Mouse (Mus musculus) CH12F3 (cell line): ENCODE data around the gene Acot6.

Source experiments
- in situ Hi-C: fragments of 300-500 bp; cut with MboI; formaldehyde crosslinking; loops from 2 replicates; pipeline ENCODE4 v1.14.3; 2020; ENCODE audit warnings: low sequenced_read_pairs

Acot6 gene

DNA sequence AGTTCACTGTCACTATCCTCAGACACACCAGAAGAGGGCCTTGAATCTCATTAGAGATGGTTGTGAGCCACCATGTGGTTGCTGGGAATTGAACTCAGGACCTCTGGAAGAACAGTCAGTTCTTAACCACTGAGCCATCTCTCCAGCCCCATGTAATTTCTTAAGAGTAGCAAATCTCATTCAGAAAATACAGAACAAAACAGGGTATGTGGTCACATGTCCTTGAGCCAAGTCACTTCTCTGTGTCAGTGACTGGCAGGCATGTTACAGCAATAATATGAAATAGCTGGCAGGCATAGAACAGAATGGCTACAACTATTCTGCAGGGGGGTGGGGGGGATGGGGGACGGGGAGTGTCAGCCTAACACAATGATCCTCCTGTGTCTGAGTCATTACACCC is 383 bp upstream of the Acot6 start:
- in situ Hi-C loops = no loop called here

GRCm38 (mm10) chr12:84101493-84101845 is 1.0 kb downstream of the Acot6 start:
- in situ Hi-C loops = no loop called here

DNA sequence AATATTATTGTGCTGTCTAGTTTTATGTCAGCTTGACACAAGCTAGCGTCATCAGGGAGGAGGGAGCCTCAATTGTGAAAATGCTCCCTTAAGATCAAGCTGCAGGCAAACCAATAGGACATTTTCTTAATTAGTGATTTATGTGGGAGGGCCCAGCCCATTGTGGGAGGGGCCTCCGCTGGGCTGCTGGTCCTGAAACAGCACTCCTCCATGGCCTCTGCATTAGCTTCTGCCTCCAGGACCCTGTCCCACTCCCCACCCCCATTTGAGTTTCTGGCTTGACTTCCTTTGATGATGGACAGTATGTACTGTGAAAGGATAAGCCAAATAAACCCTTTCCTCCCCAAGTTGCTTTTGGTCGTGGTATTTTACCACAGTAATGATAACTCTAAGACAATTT is 6.6 kb downstream of the Acot6 start:
- in situ Hi-C loops = no loop called here

DNA sequence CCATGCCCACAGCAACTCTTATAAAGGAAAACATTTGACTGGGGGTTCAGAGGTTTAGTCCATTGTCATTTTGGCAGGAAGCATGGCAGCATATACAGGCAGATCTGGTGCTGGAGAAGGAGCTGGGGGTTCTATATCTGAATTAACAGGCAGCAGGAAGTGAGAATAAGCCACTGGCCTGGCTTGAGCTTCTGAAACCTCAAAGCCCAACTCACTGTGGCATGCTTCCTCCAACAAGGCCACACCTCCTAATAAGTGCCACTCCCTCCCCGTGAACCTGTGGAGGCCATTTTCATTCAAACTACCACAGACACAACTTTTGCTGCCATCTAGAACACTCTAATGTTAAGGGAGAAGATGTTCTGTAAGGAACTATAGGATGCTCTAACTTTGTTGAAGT is 7.2 kb downstream of the Acot6 start:
- in situ Hi-C loops = no loop called here

DNA sequence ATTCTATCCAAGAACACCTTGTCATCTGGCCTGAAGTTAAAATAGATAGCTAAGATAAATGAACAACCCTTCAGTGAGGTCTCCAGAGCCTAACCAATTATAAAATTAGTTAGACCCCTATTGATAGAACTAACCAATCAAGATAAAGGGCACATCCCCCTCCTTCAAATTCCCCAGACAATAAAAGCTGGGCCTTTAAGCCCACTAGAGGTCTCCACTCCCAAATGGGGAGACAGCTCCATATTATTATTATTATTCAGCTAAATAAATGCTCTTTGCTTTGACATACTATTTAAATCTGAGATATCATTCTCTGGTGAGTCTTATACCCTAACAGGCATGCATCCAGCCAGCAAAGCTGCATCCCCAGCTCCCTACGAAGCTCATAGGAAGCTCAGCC is 9.5 kb downstream of the Acot6 start:
- in situ Hi-C loops = no loop called here

GRCm38 (mm10) chr12:84110814-84111213 is 10.4 kb downstream of the Acot6 start:
- in situ Hi-C loops = no loop called here

- in situ Hi-C loops = no loop called here
Measured at GRCm38 (mm10) chr12:84113676-84114075, 13.2 kb downstream of the Acot6 start.

- in situ Hi-C loops = no loop called here
Measured at GRCm38 (mm10) chr12:84114153-84114994, 13.9 kb downstream of the Acot6 start, which contains the start of gene Dnal1. TSS of gene Dnal1 (plus strand) at chr12:84114366.

GRCm38 (mm10) chr12:84119584-84119983 is 19.1 kb downstream of the Acot6 start:
- in situ Hi-C loops = no loop called here

DNA sequence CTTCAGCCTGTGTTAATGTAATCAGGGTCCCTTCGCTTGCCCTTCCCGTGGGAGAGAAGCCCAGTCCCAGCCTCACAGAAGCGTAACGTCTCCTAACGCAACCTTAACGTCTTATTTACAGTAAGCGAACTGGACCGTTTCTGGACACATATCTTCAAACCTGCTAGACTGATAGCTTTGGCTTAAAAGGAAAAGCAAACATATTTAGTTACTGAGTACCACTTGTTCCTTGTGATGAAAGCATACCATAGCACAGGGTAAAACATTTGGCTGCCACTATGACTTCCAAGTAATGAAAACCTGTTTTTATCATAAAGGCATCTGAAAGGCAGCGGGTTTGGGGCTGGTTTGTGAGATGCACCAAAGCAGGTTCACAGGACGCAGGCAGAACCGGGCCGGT is 25.4 kb downstream of the Acot6 start:
- in situ Hi-C loops = no loop called here

DNA sequence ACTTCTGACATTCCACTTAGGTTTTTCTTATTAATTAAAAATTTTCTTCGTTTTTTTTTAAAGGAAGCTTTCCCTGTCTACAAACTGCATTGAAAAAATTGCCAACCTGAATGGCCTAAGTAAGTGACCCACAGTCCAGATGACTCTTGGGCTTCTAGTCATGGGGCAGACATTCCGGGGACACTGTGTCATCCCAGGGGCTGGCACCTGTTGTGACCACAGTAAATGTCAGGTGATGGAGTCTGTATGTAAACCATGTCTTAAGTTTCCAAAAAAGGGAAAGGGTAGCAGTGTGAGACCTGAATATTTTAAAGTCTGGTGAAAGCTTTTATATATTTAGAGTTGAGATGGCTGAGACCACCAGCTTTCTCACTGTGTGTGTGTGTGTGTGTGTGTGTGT is 26.4 kb downstream of the Acot6 start:
- in situ Hi-C loops = no loop called here

DNA sequence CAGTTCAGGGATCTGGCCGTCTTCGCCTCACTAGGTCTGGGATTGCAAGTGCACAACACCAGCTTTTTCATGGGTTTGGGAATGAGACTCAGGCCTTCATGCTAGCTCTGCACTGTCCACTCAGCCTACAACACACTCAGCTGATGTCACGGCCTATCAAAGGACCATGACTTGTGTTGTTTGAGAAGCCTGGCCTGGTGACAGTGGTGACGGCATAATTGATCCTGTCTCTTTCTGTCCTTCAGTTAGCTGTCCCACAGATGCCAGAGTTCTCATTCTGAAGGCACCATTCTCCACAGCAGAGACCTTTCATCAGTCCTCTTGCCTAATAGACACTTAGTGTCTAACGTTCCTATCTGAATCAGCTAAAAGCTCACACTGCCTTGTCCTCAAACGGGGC is 28.1 kb downstream of the Acot6 start:
- in situ Hi-C loops = no loop called here

DNA sequence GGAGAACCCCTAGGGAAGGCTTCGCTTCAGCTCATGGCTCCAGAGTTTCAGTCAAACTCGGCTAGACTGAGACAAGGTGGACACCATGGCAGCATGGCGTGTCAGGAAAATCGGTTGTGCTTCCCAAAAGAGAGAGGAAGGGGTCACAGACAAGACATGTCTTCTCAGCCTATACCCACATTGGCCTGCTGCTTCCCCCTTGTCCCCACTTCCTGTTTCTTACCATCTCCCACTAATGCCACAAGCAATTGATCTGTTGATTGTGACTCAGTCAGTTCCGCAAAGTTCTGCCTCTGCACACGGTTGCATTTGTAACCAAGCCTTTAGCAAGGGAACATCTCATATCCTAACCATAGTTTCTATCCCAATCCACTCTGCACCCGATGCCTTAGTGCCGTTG is 29.5 kb downstream of the Acot6 start:
- in situ Hi-C loops = no loop called here

DNA sequence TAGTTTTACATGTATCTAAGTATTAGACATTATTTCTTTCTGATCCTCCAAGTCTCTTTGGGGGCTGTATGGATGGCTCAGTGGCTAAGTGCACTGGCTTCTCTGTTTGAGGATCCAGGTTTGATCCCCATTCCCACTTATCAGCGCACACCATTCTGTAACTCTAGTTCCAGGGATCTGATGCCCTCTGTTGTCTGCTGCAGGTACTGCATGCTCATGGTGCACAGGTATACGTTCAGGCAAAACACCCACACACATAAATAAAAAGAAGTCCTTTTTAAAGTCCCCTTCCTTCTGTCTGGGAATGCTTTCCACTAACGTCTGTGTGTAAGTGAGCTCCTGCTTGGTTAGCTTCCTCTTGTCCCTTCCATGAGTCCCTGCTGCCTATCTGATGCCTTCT is 31.8 kb downstream of the Acot6 start:
- in situ Hi-C loops = no loop called here

GRCm38 (mm10) chr12:84137131-84137530 is 36.7 kb downstream of the Acot6 start:
- in situ Hi-C loops = no loop called here

GRCm38 (mm10) chr12:84140135-84140534 is 39.7 kb downstream of the Acot6 start:
- in situ Hi-C loops = no loop called here

DNA sequence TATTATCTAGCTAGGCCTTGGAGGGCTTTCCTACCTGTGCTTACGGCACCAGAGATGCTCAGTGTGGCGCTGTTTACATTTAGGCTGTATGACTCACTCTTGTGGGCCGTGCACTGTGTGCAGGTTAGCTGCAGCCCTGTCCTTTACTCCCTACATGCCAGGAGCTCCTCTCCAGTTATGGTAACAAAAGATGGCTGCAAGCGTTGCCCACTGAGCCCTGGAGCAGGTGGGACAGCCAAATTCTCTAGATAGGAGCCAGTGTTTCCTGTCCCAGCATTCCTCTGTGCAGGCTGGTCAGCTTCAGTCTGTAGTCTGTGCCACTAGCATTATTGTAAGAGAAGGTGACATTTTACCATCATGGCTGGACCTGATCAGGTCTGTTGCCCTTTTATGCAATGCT is 40.8 kb downstream of the Acot6 start:
- in situ Hi-C loops = no loop called here

DNA sequence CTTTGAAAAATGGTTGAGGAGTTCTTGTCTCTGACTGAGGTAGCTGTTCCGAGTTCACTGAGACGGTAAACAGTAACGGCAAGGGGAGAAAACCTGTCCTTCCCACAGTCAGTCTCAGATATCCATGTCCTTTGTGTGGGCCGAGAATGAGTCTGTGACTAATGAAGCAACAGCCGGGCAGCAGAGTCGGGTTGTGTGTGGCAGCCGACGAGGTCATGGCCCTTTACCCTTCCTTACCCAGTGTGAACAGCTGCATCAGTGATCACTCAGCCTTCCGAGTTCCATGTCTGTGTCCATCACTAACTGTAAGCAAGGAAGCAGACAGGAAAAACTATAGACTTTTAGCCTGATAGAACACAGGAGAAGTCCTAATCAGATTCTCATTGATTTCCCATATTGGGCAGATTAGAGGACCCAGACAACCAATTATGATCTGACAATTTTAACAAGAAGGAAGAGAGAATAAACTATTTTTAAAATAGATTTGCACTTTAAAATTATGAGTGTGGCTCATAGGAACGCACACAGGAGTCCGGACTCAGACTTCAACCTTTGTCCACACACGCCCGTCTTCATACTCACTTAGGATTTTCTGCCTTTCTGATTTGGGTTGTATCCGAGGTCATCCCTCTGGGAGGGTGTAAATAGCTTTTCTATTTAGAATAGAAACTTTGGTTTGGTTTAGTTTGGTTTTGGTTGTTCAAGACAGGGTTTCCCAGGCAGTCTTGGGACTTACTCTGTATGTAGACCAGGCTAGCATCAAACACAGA is 42.0 kb downstream of the Acot6 start:
- in situ Hi-C loops = no loop called here

- in situ Hi-C loops = no loop called here
Measured at GRCm38 (mm10) chr12:84147954-84148621, 47.6 kb downstream of the Acot6 start, which contains the start of gene Pnma1. TSS of gene Pnma1 (minus strand) at chr12:84148489.

- in situ Hi-C loops = no loop called here
Measured at GRCm38 (mm10) chr12:84148622-84149012, 48.2 kb downstream of the Acot6 start.

DNA sequence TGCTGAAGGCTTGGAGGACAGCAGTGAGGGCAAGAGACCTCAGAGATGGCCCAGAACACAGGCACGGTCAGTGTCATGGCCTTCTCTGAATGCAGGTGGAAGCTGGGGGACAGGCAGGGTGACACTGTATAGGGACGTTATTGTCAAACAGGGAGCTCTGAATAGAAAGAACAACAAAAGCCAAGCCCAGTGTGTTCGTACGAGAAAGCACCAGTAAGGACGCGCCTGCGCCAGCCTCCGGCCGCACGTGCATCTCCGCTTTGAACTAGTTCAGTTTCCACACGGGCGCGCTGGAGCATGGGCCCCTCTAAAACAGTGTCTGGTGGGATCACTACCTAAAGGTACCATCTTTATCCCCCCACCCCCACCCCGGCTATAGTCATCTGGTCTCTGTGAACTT is 49.5 kb downstream of the Acot6 start:
- in situ Hi-C loops = no loop called here

DNA sequence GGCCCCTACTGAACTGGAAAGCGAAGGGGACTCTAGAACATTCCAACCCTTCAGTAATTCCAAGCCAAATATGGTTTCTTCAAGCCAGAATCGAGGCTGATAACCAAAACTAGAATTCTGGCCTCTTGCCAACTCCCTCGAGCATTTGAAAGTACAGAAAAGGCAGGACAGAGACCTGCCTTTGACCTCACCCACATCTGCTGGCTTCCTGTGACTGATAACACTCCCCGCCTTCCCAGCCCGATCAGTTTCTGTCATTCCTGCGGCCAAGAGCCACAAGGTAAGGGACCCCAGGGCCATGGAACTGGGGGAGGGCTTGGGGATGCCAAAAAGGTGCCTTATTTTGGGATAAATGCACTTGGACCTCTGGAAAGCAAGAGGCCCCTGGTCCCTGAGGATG is 50.5 kb downstream of the Acot6 start:
- in situ Hi-C loops = no loop called here
